Mouse (Mus musculus) MEL (cell line): ENCODE results near the gene Evc. TPM values are rescaled to one million over a fixed set of nuclear protein-coding genes. Genes with fewer than 3 reads are reported as not detected.

Source experiments
- DNase-seq: peaks from one replicate; pipeline ENCODE4 v3.0.0; 2011; ENCODE audit warnings: low read depth, low spot score
- H3K27ac ChIP-seq: 2 replicates; pipeline ENCODE4 v1.5.1; 2012; ENCODE audit warnings: low read depth, mild to moderate bottlenecking, control low read depth, low read length, moderate library complexity; ENCODE audit not compliant: control insufficient read depth
- H3K27me3 ChIP-seq, 2 experiments: fragments of 150-350 bp in 1 of 2; sonication (generic) in 1 of 2; 2 replicates each; pipeline ENCODE4 v1.6.1; 2012; ENCODE audit warnings: low read length in 2 of 2, mild to moderate bottlenecking in 2 of 2, improper control_type of control experiment in 1 of 2, moderate library complexity in 1 of 2; ENCODE audit not compliant: insufficient read depth in 2 of 2, control insufficient read depth in 1 of 2
- H3K36me3 ChIP-seq, 2 experiments: 2 replicates each; pipeline ENCODE4 v1.6.1; 2012 to 2014; ENCODE audit warnings: low read length in 2 of 2, improper control_type of control experiment in 1 of 2, inconsistent platforms in 1 of 2, mild to moderate bottlenecking in 1 of 2; ENCODE audit not compliant: insufficient read depth in 2 of 2, control insufficient read depth in 1 of 2
- H3K4me1 ChIP-seq, 2 experiments: fragments of 150-350 bp in 1 of 2; sonication (generic) in 1 of 2; 2 replicates each; pipeline ENCODE4 v1.6.1; 2012; ENCODE audit warnings: low read length in 2 of 2, improper control_type of control experiment in 1 of 2, mild to moderate bottlenecking in 1 of 2; ENCODE audit not compliant: insufficient read depth in 2 of 2, control insufficient read depth in 1 of 2
- H3K4me3 ChIP-seq, 2 experiments: fragments of 150-350 bp in 1 of 2; sonication (generic) in 1 of 2; 2 replicates each; pipeline ENCODE4 v1.5.1; 2012; ENCODE audit warnings: low read depth in 2 of 2, low read length in 2 of 2, mild to moderate bottlenecking in 2 of 2, moderate library complexity in 2 of 2, control low read depth in 1 of 2, improper control_type of control experiment in 1 of 2; ENCODE audit not compliant: control insufficient read depth in 1 of 2, insufficient read depth in 1 of 2
- H3K79me2 ChIP-seq: 2 replicates; pipeline ENCODE4 v1.6.1; 2012; ENCODE audit warnings: mild to moderate bottlenecking, low read length, moderate library complexity; ENCODE audit not compliant: control insufficient read depth, poor library complexity, insufficient read depth
- H3K9ac ChIP-seq: 2 replicates; pipeline ENCODE4 v1.6.1; 2012; ENCODE audit warnings: low read depth, mild to moderate bottlenecking, control low read depth, low read length, moderate library complexity; ENCODE audit not compliant: control insufficient read depth, poor library complexity, severe bottlenecking
- H3K9me3 ChIP-seq: fragments of 150-350 bp; sonication (generic); replicated peaks from 2 replicates; pipeline ENCODE4 v1.6.1; 2012; ENCODE audit warnings: mild to moderate bottlenecking, low read length, improper control_type of control experiment, moderate library complexity; ENCODE audit not compliant: insufficient read depth
- CHD1 ChIP-seq: IDR thresholded peaks from 2 replicates; pipeline ENCODE4 v1.6.1; 2012; ENCODE audit warnings: low read depth, mild to moderate bottlenecking, inconsistent platforms, low read length, improper control_type of control experiment
- CHD2 ChIP-seq: IDR thresholded peaks from 2 replicates; pipeline ENCODE4 v1.6.1; 2011; ENCODE audit warnings: low read length, improper control_type of control experiment
- CTCF ChIP-seq, 3 experiments: IDR thresholded peaks in 2 of 3; conservative IDR thresholded peaks in 1 of 3; 2 replicates each; pipeline ENCODE4 v1.5.1; 2011 to 2012; ENCODE audit warnings: low read length in 3 of 3, low read depth in 2 of 3, mild to moderate bottlenecking in 2 of 3, improper control_type of control experiment in 1 of 3, inconsistent platforms in 1 of 3, mixed read lengths in 1 of 3, moderate library complexity in 1 of 3; ENCODE audit not compliant: control insufficient read depth in 1 of 3, insufficient read depth in 1 of 3, poor library complexity in 1 of 3, severe bottlenecking in 1 of 3
- ELF1 ChIP-seq: IDR thresholded peaks from 2 replicates; pipeline ENCODE4 v1.6.1; 2014; ENCODE audit warnings: low read depth, mild to moderate bottlenecking, inconsistent platforms, low read length, improper control_type of control experiment, moderate library complexity
- EP300 ChIP-seq, 2 experiments: IDR thresholded peaks; 2 replicates each; pipeline ENCODE4 v1.6.1; 2011; ENCODE audit warnings: improper control_type of control experiment in 2 of 2, low read length in 2 of 2, low read depth in 1 of 2, mild to moderate bottlenecking in 1 of 2
- ETS1 ChIP-seq: IDR thresholded peaks from 2 replicates; pipeline ENCODE4 v1.6.1; 2012; ENCODE audit warnings: low read depth, mild to moderate bottlenecking, inconsistent platforms, low read length, improper control_type of control experiment, moderate library complexity
- GATA1 ChIP-seq: IDR thresholded peaks from 2 replicates; pipeline ENCODE4 v1.6.1; 2011; ENCODE audit warnings: low read depth, low read length, improper control_type of control experiment
- MYB ChIP-seq: IDR thresholded peaks from 2 replicates; pipeline ENCODE4 v1.6.1; 2011; ENCODE audit warnings: mild to moderate bottlenecking, low read depth, low read length, improper control_type of control experiment
- NELFE ChIP-seq: IDR thresholded peaks from 2 replicates; pipeline ENCODE4 v1.6.1; 2011; ENCODE audit warnings: low read depth, low read length, improper control_type of control experiment
- POLR2A ChIP-seq, 2 experiments: IDR thresholded peaks; 2 replicates each; pipeline ENCODE4 v1.6.1; 2011 to 2012; ENCODE audit warnings: low read length in 2 of 2, mild to moderate bottlenecking in 2 of 2, control low read depth in 1 of 2, improper control_type of control experiment in 1 of 2, low read depth in 1 of 2, moderate library complexity in 1 of 2; ENCODE audit not compliant: control insufficient read depth in 1 of 2, insufficient read depth in 1 of 2, poor library complexity in 1 of 2
- RAD21 ChIP-seq: IDR thresholded peaks from 2 replicates; pipeline ENCODE4 v1.6.1; 2011; ENCODE audit warnings: mild to moderate bottlenecking, low read depth, low read length, improper control_type of control experiment
- RCOR1 ChIP-seq: IDR thresholded peaks from 2 replicates; pipeline ENCODE4 v1.6.1; 2012; ENCODE audit warnings: low read depth, mild to moderate bottlenecking, inconsistent platforms, low read length, improper control_type of control experiment
- SMC3 ChIP-seq: IDR thresholded peaks from 2 replicates; pipeline ENCODE4 v1.6.1; 2011; ENCODE audit warnings: low read depth, low read length, improper control_type of control experiment
- TBP ChIP-seq: IDR thresholded peaks from 2 replicates; pipeline ENCODE4 v1.8.0; 2011; ENCODE audit warnings: low read depth, low read length, improper control_type of control experiment
- TCF12 ChIP-seq: IDR thresholded peaks from 2 replicates; pipeline ENCODE4 v1.6.1; 2014; ENCODE audit warnings: low read depth, mild to moderate bottlenecking, inconsistent platforms, low read length, improper control_type of control experiment, moderate library complexity
- UBTF ChIP-seq: IDR thresholded peaks from 2 replicates; pipeline ENCODE4 v1.6.1; 2012; ENCODE audit warnings: low read depth, mild to moderate bottlenecking, inconsistent platforms, low read length, improper control_type of control experiment, moderate library complexity, borderline replicate concordance; ENCODE audit not compliant: insufficient read depth
- ZC3H11A ChIP-seq: IDR thresholded peaks from 2 replicates; pipeline ENCODE4 v1.6.1; 2012; ENCODE audit warnings: low read depth, mild to moderate bottlenecking, inconsistent platforms, low read length, improper control_type of control experiment
- ZKSCAN1 ChIP-seq: IDR thresholded peaks from 2 replicates; pipeline ENCODE4 v1.6.1; 2012; ENCODE audit warnings: low read depth, mild to moderate bottlenecking, inconsistent platforms, low read length, improper control_type of control experiment, moderate library complexity
- ZMIZ1 ChIP-seq: IDR thresholded peaks from 2 replicates; pipeline ENCODE4 v1.6.1; 2012; ENCODE audit warnings: low read depth, mild to moderate bottlenecking, inconsistent platforms, low read length, improper control_type of control experiment, moderate library complexity
- polyA plus RNA-seq, 2 experiments: library from polyadenylated mRNA; stranded (reverse) in 1 of 2; unstranded in 1 of 2; fragments of >175 nt in 1 of 2; fragments of >200 nt in 1 of 2; gene quantifications; 2 replicates each; pipeline versions ENCODE4 v1.2.1 to v1.2.4; 2012; ENCODE audit warnings: low replicate concordance in 2 of 2, low read depth in 1 of 2; ENCODE audit not compliant: insufficient read length in 2 of 2, insufficient read depth in 1 of 2, missing spikeins in 1 of 2
- total RNA-seq: library from RNA; depleted of rRNA; stranded (reverse); fragments of 300-350 nt; gene quantifications from 2 replicates; pipeline ENCODE4 v1.2.3, GENCODE M21; 2012

The Evc gene
- total and polyA plus RNA-seq, 3 experiments: not detected

GRCm38 (mm10) chr5:37310026-37310425, 26.7 kb downstream of the Evc start:
- H3K9me3 ChIP-seq: no peaks in the 10 kb centered on the region
- no peaks in the 10 kb centered on the region for H3K27me3 ChIP-seq
- H3K79me2 ChIP-seq: no peaks in the 10 kb centered on the region

GRCm38 (mm10) chr5:37298370-37298769, 38.3 kb downstream of the Evc start:
- Histone ChIP-seq H3K36me3 (no peaks in the 10 kb centered on the region), H3K79me2 (no peaks in the 10 kb centered on the region), H3K27ac (no peak overlapping the region), H3K27me3 (no peaks in the 10 kb centered on the region), H3K9me3 (no peaks in the 10 kb centered on the region), H3K9ac (no peak overlapping the region), H3K4me3 (no peak overlapping the region), H3K4me1 (no peaks in the 10 kb centered on the region)
- peak; percentile 23 for DNase-seq
- no peak for TF ChIP-seq TBP
- TF ChIP-seq SMC3: peak; percentile 69
- TF ChIP-seq CTCF (IDR thresholded peaks at IDR 0.05 in 2 of 3, conservative IDR thresholded peaks at IDR 0.05 in 1 of 3; ENCODE audit: control insufficient read depth in 1 of 3, insufficient read depth in 1 of 3, low read depth in 2 of 3, low read length in 3 of 3, poor library complexity in 1 of 3, severe bottlenecking in 1 of 3): peak; percentile 53 to 84 (median 65); a peak in 5 of 6 replicates
- TF ChIP-seq RAD21: peak; percentile 59

More at GRCm38 (mm10) chr5:37310026-37310425, 26.7 kb downstream of the Evc start:
- no peak overlapping the region for H3K27ac ChIP-seq
- H3K4me3 ChIP-seq: no peak overlapping the region
- no peak for DNase-seq
- H3K9ac ChIP-seq: no peak overlapping the region
- TF ChIP-seq UBTF: no peak
- no peak for TF ChIP-seq GATA1
- TF ChIP-seq ZMIZ1: no peak
- TF ChIP-seq ZKSCAN1: no peak
- TF ChIP-seq EP300 (IDR thresholded peaks at IDR 0.05; ENCODE audit: low read depth in 1 of 2, low read length in 2 of 2): no peak
- no peak for TF ChIP-seq RCOR1
- no peak for TF ChIP-seq SMC3
- TF ChIP-seq ZC3H11A: no peak
- no peak for TF ChIP-seq NELFE
- TF ChIP-seq ETS1: no peak
- no peak for TF ChIP-seq POLR2A (IDR thresholded peaks at IDR 0.05; ENCODE audit: control insufficient read depth in 1 of 2, insufficient read depth in 1 of 2, low read depth in 1 of 2, low read length in 2 of 2, poor library complexity in 1 of 2)
- TF ChIP-seq CHD1: no peak
- no peak for TF ChIP-seq TBP
- no peak for TF ChIP-seq CHD2
- no peak for TF ChIP-seq MYB
- TF ChIP-seq TCF12: no peak
- TF ChIP-seq ELF1: no peak
- no peaks in the 10 kb centered on the region for H3K4me1 ChIP-seq
- H3K36me3 ChIP-seq: no peaks in the 10 kb centered on the region
